Mouse (Mus musculus): ENCODE results near the gene Cdk1. TPM values are rescaled to one million over a fixed set of nuclear protein-coding genes. Genes with fewer than 3 reads are reported as not detected.

The Cdk1 gene
- polyA plus RNA-seq, 1 experiment from 2014 or later = 410 TPM

DNA sequence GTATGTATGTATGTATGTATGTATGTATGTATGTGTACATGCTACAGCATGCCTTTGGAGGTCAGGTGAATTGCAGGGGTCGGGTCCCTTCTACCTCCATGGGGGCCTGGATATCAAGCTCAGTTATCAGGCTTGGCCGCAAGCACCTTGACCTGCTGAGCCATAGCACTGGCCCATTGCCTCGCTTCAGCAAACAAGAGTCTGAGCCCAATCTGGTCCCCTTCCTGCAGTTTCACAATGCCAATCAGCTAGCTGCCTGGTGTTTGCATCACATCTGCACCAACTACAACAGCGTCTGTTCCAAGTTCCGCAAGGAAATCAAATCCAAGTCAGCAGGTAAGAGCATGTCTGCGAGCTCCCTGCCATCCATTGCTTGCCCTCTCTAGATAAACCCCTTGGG, 64.0 kb downstream of the Cdk1 start:
- no peaks in the 10 kb centered on the region for H3K27me3 ChIP-seq (ENCODE audit: insufficient read depth, poor library complexity, severe bottlenecking)
- H3K27ac ChIP-seq = no peak overlapping the region
- no peak overlapping the region for H3K4me3 ChIP-seq
- DNase-seq (ENCODE audit: low spot score) = no peak
- peaks cover 50% of the 10 kb centered on the region for H3K36me3 ChIP-seq
- no peaks in the 10 kb centered on the region for H3K9me3 ChIP-seq
- no peaks in the 10 kb centered on the region for H3K4me1 ChIP-seq (replicated peaks)
- 91% methylated on average over 6 of the region's 6 CpGs for WGBS

DNA sequence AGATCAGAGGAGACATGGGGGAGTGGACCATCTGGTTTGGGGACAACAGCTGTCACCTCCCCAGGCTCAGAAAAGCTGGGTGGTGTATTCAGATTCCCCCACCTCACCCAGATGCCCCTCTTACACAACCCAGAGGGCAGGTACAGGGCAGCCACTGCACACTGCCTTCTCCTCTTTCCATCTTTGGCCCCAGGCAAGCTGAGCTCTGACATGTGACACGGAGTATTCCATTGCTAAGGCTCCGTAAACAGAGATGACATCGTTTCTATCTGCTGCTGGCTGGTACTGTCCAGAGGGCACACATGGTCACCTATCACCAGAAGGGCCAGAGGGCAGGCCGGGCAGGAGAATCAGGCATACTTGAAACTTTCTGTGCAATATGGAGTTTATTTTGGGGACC, 64.7 kb downstream of the Cdk1 start:
- Histone ChIP-seq H3K4me1 (replicated peaks) (no peaks in the 10 kb centered on the region), H3K9me3 (no peaks in the 10 kb centered on the region), H3K27me3 (ENCODE audit: insufficient read depth, poor library complexity, severe bottlenecking) (no peaks in the 10 kb centered on the region), H3K27ac (no peak overlapping the region), H3K4me3 (no peak overlapping the region), H3K36me3 (peaks cover 53% of the 10 kb centered on the region)
- no peak for DNase-seq (ENCODE audit: low spot score)
- WGBS = 88% methylated on average over 4 of the region's 4 CpGs

DNA sequence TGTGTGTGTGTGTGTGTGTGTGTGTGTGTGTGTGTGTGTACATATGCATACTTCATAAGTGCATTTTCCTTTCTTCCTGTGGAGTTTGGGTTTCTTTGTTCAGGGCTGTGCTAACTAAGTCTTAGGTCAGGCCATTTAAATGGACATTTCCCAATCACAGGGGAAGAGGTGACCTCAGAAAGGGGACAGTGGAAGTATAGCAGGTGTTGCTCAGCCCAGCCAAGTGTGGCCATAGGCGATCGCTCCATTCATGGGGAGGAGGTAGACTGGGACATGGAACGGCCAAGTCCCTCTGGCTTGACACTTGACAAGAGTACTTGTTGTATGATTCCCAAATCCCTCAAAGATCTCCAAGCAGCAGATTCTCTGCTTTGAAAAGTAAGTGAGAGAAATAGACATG, 65.8 kb downstream of the Cdk1 start:
- Histone ChIP-seq H3K4me1 (replicated peaks) (no peaks in the 10 kb centered on the region), H3K27me3 (ENCODE audit: insufficient read depth, poor library complexity, severe bottlenecking) (no peaks in the 10 kb centered on the region), H3K27ac (no peak overlapping the region), H3K9me3 (no peaks in the 10 kb centered on the region), H3K4me3 (no peak overlapping the region), H3K36me3 (peaks cover 59% of the 10 kb centered on the region)
- WGBS = 96% methylated on average over 3 of the region's 3 CpGs
- no peak for DNase-seq (ENCODE audit: low spot score)

Other genes starting within 250 kb of the Cdk1 start
- 12.8 and 15.0 TPM in 2 replicates for gene Rhobtb1, start 201.5 kb downstream of the Cdk1 start, polyA plus RNA-seq (2016; fragmentation: Nextera tagmentation; extraction: Ambion mirVana)
- gene A930033H14Rik, start 139.8 kb downstream of the Cdk1 start, polyA plus RNA-seq (2016; fragmentation: Nextera tagmentation; extraction: Ambion mirVana) = 0.81 and 0.96 TPM in 2 replicates
- gene Ank3, start 45.8 kb upstream of the Cdk1 start, polyA plus RNA-seq (2016; fragmentation: Nextera tagmentation; extraction: Ambion mirVana) = 37.8 and 44.7 TPM in 2 replicates

Data from hindbrain, embryonic 10.5 days (tissue).